Mouse (Mus musculus) lung, embryonic 14.5 days (tissue): ENCODE results near the gene Slc38a6. TPM values are rescaled to one million over a fixed set of nuclear protein-coding genes. Genes with fewer than 3 reads are reported as not detected.

Experiments
- ATAC-seq: fragments of 200-750 bp; cut with Nextera tagmentation; 2 replicates; pipeline ENCODE4 v1.8.0; 2017; ENCODE audit warnings: mild to moderate bottlenecking, moderate TSS enrichment, moderate library complexity; ENCODE audit not compliant: insufficient read depth
- DNase-seq: peaks from one replicate; pipeline ENCODE4 v3.0.0-alpha.2; 2015
- H3K27ac ChIP-seq: fragments of 300-500 bp; sonication (generic); 2 replicates; pipeline ENCODE4 v1.5.1; 2014; ENCODE audit warnings: low read depth, mild to moderate bottlenecking, moderate library complexity
- H3K27me3 ChIP-seq: fragments of 300-500 bp; sonication (generic); 2 replicates; pipeline ENCODE4 v1.6.1; 2014; ENCODE audit warnings: low read length, control low read depth; ENCODE audit not compliant: insufficient read depth
- H3K36me3 ChIP-seq: fragments of 300-500 bp; sonication (generic); 2 replicates; pipeline ENCODE4 v1.6.1; 2014; ENCODE audit warnings: control low read depth; ENCODE audit not compliant: insufficient read depth
- H3K4me1 ChIP-seq: fragments of 300-500 bp; sonication (generic); 2 replicates; pipeline ENCODE4 v1.6.1; 2014; ENCODE audit warnings: antibody characterized with exemption, control low read depth; ENCODE audit not compliant: insufficient read depth
- H3K4me2 ChIP-seq: fragments of 300-500 bp; sonication (generic); 2 replicates; pipeline ENCODE4 v1.6.1; 2014; ENCODE audit warnings: mild to moderate bottlenecking
- H3K4me3 ChIP-seq: fragments of 300-500 bp; sonication (generic); 2 replicates; pipeline ENCODE4 v1.5.1; 2014; ENCODE audit warnings: low read depth, low read length
- H3K9ac ChIP-seq: fragments of 300-500 bp; sonication (generic); 2 replicates; pipeline ENCODE4 v1.6.1; 2014
- H3K9me3 ChIP-seq: fragments of 300-500 bp; sonication (generic); 2 replicates; pipeline ENCODE4 v1.6.1; 2016; ENCODE audit warnings: low read depth, low read length, control low read depth
- CTCF ChIP-seq: IDR thresholded peaks from 2 replicates; pipeline ENCODE4 v1.5.1; 2016; ENCODE audit warnings: antibody characterized with exemption, low read depth
- WGBS: fragments of 180-500 bp; shearing (Covaris S2); extraction: QIAGEN DNeasy Blood & Tissue Kit; methylation state at CpG from one replicate; pipeline ENCODE4 v1.1.7; 2014; 5-methylcytosine and 5-hydroxymethylcytosine counted together
- polyA plus RNA-seq: library from polyadenylated mRNA; unstranded; fragments of >200 nt; fragmentation: Nextera tagmentation; extraction: Ambion mirVana; gene quantifications from 2 replicates; pipeline ENCODE4 v1.2.1, GENCODE M21; 2014

Gene Slc38a6
- polyA plus RNA-seq, 1 experiment from 2014 or later, result 9.3 TPM

GRCm38 (mm10) chr12:73367460-73368079 lies 81.0 kb downstream of the Slc38a6 start:
- peak; percentile 60 for DNase-seq
- no peak for TF ChIP-seq CTCF
- H3K4me1 ChIP-seq, result no peaks in the 10 kb centered on the region
- no peaks in the 10 kb centered on the region for H3K36me3 ChIP-seq
- no peaks in the 10 kb centered on the region for H3K27me3 ChIP-seq
- WGBS, result 17% methylated on average over 20 of the region's 20 CpGs
- peak overlapping the region; percentile 26; the same call in 1 of the 2 replicates for H3K4me2 ChIP-seq
- H3K9ac ChIP-seq, result no peak overlapping the region
- no peak overlapping the region for H3K4me3 ChIP-seq
- no peaks in the 10 kb centered on the region for H3K9me3 ChIP-seq
- H3K27ac ChIP-seq, result no peak overlapping the region
- peak; percentile 59; the same call in 1 of the 2 replicates for ATAC-seq

GRCm38 (mm10) chr12:73368868-73369608 lies 82.5 kb downstream of the Slc38a6 start:
- no peak for TF ChIP-seq CTCF
- Histone ChIP-seq H3K27me3 (no peaks in the 10 kb centered on the region), H3K4me1 (no peaks in the 10 kb centered on the region), H3K36me3 (no peaks in the 10 kb centered on the region), H3K9me3 (no peaks in the 10 kb centered on the region), H3K4me3 (no peak overlapping the region), H3K9ac (no peak overlapping the region), H3K4me2 (no peak overlapping the region), H3K27ac (no peak overlapping the region)
- DNase-seq, result no peak
- ATAC-seq, result peak; percentile 64; the same call in 1 of the 2 replicates
- WGBS, result 76% methylated on average over 6 of the region's 7 CpGs

GRCm38 (mm10) chr12:73370367-73370944 lies 83.9 kb downstream of the Slc38a6 start:
- Histone ChIP-seq H3K9ac (no peak overlapping the region), H3K4me2 (no peak overlapping the region), H3K36me3 (no peaks in the 10 kb centered on the region), H3K9me3 (no peaks in the 10 kb centered on the region), H3K27me3 (no peaks in the 10 kb centered on the region), H3K27ac (no peak overlapping the region), H3K4me3 (no peak overlapping the region), H3K4me1 (no peaks in the 10 kb centered on the region)
- ATAC-seq (no peak), DNase-seq (no peak)
- 75% methylated on average over 4 of the region's 4 CpGs for WGBS
- TF ChIP-seq CTCF, result no peak

- H3K27ac ChIP-seq, result no peak overlapping the region
- H3K4me3 ChIP-seq, result no peak overlapping the region
- no peaks in the 10 kb centered on the region for H3K36me3 ChIP-seq
- no peak for TF ChIP-seq CTCF
- no peaks in the 10 kb centered on the region for H3K4me1 ChIP-seq
- ATAC-seq (no peak), DNase-seq (no peak)
- 80% methylated on average over 7 of the region's 7 CpGs for WGBS
- no peak overlapping the region for H3K9ac ChIP-seq
- no peak overlapping the region for H3K4me2 ChIP-seq
- H3K9me3 ChIP-seq, result no peaks in the 10 kb centered on the region
- no peaks in the 10 kb centered on the region for H3K27me3 ChIP-seq
Measured at GRCm38 (mm10) chr12:73371132-73371531, 84.6 kb downstream of the Slc38a6 start.

GRCm38 (mm10) chr12:73378026-73378425 lies 91.4 kb downstream of the Slc38a6 start:
- no peak for DNase-seq
- WGBS, result 66% methylated on average over 5 of the region's 5 CpGs

GRCm38 (mm10) chr12:73378724-73379355 lies 92.3 kb downstream of the Slc38a6 start:
- no peak for ATAC-seq
- Histone ChIP-seq H3K4me3 (no peak overlapping the region), H3K4me2 (no peak overlapping the region), H3K27me3 (no peaks in the 10 kb centered on the region), H3K4me1 (0 out of 2 replicates have a peak, but pooled peaks cover 7% of the 10 kb centered on the region), H3K27ac (no peak overlapping the region), H3K9ac (no peak overlapping the region), H3K36me3 (no peaks in the 10 kb centered on the region), H3K9me3 (no peaks in the 10 kb centered on the region)
- TF ChIP-seq CTCF, result no peak
- WGBS, result 81% methylated on average over 13 of the region's 13 CpGs
- DNase-seq, result no peak

More at GRCm38 (mm10) chr12:73378026-73378425, 91.4 kb downstream of the Slc38a6 start:
- no peak overlapping the region for H3K27ac ChIP-seq
- H3K4me2 ChIP-seq, result no peak overlapping the region
- H3K27me3 ChIP-seq, result no peaks in the 10 kb centered on the region
- H3K4me3 ChIP-seq, result no peak overlapping the region
- H3K9me3 ChIP-seq, result no peaks in the 10 kb centered on the region
- TF ChIP-seq CTCF, result no peak
- no peak for ATAC-seq
- no peak overlapping the region for H3K9ac ChIP-seq
- no peaks in the 10 kb centered on the region for H3K4me1 ChIP-seq
- H3K36me3 ChIP-seq, result no peaks in the 10 kb centered on the region
